Mouse (Mus musculus) embryonic facial prominence, embryonic 15.5 days (tissue): ENCODE measurements around the gene Mrpl51. TPM values are rescaled to one million over a fixed set of nuclear protein-coding genes. Genes with fewer than 3 reads are reported as not detected.

Source experiments
- ATAC-seq: fragments of 200-750 bp; cut with Nextera tagmentation; 2 replicates; pipeline ENCODE4 v1.8.0; 2017; ENCODE audit warnings: low read depth, moderate TSS enrichment; ENCODE audit not compliant: insufficient number of reproducible peaks, low FRiP score, low TSS enrichment
- H3K27ac ChIP-seq: fragments of 300-500 bp; sonication (generic); replicated peaks from 2 replicates; pipeline ENCODE4 v1.5.1; 2015; ENCODE audit warnings: mild to moderate bottlenecking, inconsistent platforms
- H3K27me3 ChIP-seq: fragments of 300-500 bp; sonication (generic); 2 replicates; pipeline ENCODE4 v1.6.1; 2015; ENCODE audit warnings: inconsistent platforms
- H3K36me3 ChIP-seq: fragments of 300-500 bp; sonication (generic); 2 replicates; pipeline ENCODE4 v1.6.1; 2015; ENCODE audit warnings: mild to moderate bottlenecking, inconsistent platforms
- H3K4me1 ChIP-seq: fragments of 300-500 bp; sonication (generic); 2 replicates; pipeline ENCODE4 v1.6.1; 2015; ENCODE audit warnings: inconsistent platforms
- H3K4me2 ChIP-seq: fragments of 300-500 bp; sonication (generic); replicated peaks from 2 replicates; pipeline ENCODE4 v1.6.1; 2015; ENCODE audit warnings: mild to moderate bottlenecking, inconsistent platforms
- H3K4me3 ChIP-seq: fragments of 300-500 bp; sonication (generic); replicated peaks from 2 replicates; pipeline ENCODE4 v1.5.1; 2015; ENCODE audit warnings: mild to moderate bottlenecking, inconsistent platforms
- H3K9ac ChIP-seq: fragments of 300-500 bp; sonication (generic); 2 replicates; pipeline ENCODE4 v1.6.1; 2015; ENCODE audit warnings: inconsistent platforms
- H3K9me3 ChIP-seq: fragments of 300-500 bp; sonication (generic); replicated peaks from 2 replicates; pipeline ENCODE4 v1.6.1; 2016; ENCODE audit warnings: inconsistent platforms
- WGBS: fragments of 180-500 bp; shearing (Covaris S2); methylation state at CpG from one replicate; pipeline ENCODE4 v1.1.7; 2015; 5-methylcytosine and 5-hydroxymethylcytosine counted together
- polyA plus RNA-seq: library from polyadenylated mRNA; unstranded; fragments of >200 nt; fragmentation: Nextera tagmentation; extraction: Ambion mirVana; gene quantifications from 2 replicates; pipeline ENCODE4 v1.2.1, GENCODE M21; 2015

Mrpl51 gene
- polyA plus RNA-seq, 1 experiment from 2014 or later: 198 TPM

DNA sequence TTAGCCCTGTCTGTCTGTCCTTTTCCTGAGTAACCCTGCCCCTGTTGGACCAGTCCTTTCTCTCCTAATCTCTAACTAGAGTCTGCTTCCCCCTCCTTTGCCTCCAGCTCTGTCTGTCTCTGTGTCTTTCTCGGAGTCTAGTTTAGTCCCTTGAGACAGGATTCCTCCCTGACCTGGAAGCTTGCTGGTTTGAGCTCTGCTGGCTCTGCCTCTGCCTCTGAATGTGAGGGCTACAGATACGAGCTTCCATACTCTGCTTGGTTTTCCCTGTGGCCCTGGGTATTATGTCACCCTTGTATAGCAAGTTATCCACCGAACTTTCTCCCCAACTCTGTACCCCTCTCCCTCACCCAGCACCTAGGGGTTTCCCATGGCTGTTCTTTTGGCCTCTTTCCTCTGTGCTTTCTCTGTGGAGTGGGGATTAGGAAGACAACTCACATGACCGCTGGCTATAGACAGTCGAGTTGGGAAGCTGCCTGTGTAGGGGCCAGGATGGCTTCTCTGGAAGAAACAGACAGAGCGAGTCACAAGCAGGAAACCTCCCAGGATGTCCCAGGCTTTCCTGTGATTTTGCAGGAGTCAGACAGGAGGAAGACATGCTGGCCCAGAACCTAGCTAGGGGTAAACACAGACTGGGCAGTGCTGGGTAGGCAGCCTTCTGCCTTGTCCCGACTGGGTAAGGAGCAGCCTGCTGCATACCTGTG, 42.4 kb downstream of the Mrpl51 start:
- Histone ChIP-seq H3K4me3 (no peak overlapping the region), H3K4me1 (peaks cover 26% of the 10 kb centered on the region), H3K27ac (no peak overlapping the region), H3K27me3 (no peaks in the 10 kb centered on the region), H3K4me2 (no peak overlapping the region), H3K9me3 (no peaks in the 10 kb centered on the region), H3K36me3 (no peaks in the 10 kb centered on the region), H3K9ac (no peak overlapping the region)
- 48% methylated on average over 7 of the region's 7 CpGs for WGBS
- ATAC-seq: no peak

DNA sequence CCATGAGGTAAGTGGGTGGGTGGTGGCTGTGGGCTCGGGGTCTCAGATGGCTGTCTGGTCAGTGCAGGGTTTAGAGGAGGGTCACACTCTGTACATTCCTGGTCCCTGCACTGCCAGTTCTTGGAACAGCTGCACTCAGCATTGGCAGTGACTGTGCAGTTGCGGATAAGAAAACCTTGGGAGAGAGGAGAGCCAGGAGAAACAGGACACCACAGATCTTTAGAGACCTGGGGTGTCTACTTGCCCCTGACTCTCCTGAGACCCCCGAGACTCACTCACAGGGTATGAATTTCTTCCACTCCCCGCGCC, 42.9 kb downstream of the Mrpl51 start:
- Histone ChIP-seq H3K9ac (no peak overlapping the region), H3K36me3 (no peaks in the 10 kb centered on the region), H3K9me3 (no peaks in the 10 kb centered on the region), H3K27me3 (no peaks in the 10 kb centered on the region), H3K4me2 (no peak overlapping the region), H3K27ac (no peak overlapping the region), H3K4me1 (peaks cover 26% of the 10 kb centered on the region), H3K4me3 (no peak overlapping the region)
- WGBS: 56% methylated on average over 5 of the region's 5 CpGs
- no peak for ATAC-seq

DNA sequence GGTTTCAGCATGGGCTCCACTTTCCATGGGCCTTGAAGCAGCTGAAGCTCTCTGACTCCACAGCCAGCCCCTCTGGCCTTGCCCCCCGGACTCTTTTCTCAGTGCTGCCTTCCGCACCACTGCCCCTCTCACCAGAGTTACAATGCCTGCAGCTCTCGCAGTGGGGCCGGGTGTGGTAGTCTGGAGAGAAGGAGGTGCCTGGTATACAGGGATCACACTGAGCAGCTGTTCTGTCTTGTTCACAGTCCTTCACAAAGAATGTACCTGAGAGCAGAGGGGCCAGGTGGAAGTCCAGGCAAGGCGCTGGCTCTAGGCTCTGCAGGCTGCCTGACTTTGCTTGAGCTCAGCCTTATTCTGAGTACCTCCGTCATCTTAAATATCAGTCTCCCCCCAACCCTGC, 44.7 kb downstream of the Mrpl51 start:
- Histone ChIP-seq H3K9me3 (no peaks in the 10 kb centered on the region), H3K36me3 (no peaks in the 10 kb centered on the region), H3K27me3 (no peaks in the 10 kb centered on the region), H3K27ac (no peak overlapping the region), H3K4me2 (no peak overlapping the region), H3K4me1 (peaks cover 18% of the 10 kb centered on the region), H3K9ac (no peak overlapping the region), H3K4me3 (no peak overlapping the region)
- WGBS: 71% methylated on average over 6 of the region's 6 CpGs
- no peak for ATAC-seq

DNA sequence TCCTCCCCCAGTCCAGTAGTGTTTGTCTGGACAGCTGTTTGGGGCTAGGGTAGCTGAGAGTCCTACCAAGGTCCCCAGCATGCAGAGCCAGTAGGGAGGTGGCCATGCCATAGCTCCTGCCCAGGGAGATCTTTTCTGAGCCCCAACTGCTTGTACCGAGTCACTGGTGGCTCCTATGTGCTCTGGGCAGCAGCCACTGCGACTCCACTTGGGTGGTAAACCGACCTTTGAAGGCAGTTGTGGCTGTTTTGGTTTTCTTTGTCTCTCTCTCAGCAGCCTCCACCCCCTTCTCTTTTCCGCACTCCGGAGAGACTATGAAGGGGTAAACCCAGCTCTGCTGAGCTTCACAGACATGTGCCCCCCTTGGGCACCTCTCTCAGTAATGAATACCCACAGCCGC, 45.2 kb downstream of the Mrpl51 start, which contains the start of gene Cd27:
Gene Cd27, minus strand, starts transcription at position 229 of the 400 bp plus-strand sequence.
- 32% methylated on average over 6 of the region's 6 CpGs for WGBS
- Histone ChIP-seq H3K27ac (no peak within 1 kb of the TSS), H3K4me1 (peaks cover 15% of the 10 kb centered on the region), H3K9ac (no peak within 1 kb of the TSS), H3K4me2 (no peak within 1 kb of the TSS), H3K9me3 (no peaks in the 10 kb centered on the region), H3K27me3 (no peaks in the 10 kb centered on the region), H3K4me3 (no peak within 1 kb of the TSS), H3K36me3 (no peaks in the 10 kb centered on the region)
- ATAC-seq: no peak

DNA sequence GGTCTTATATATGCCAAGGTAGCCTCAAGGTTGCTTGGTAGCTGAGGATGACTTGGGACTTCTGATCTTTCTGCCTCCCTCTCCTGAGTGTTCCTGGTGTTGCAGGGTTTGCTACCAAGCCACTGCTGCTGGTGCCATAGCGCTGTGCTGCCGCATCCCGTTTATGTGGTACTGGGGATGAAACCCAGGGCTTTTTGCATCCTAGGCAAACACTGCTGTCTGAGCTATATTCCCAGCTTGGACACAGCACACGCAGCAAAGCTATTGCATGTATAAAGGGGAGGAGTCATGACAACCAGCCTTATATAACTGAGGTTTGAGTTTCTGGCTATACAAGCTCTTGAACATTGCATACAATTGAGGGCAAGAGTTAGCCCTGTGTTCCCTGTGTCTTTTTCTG, 45.8 kb downstream of the Mrpl51 start:
- H3K4me1 ChIP-seq: peaks cover 9% of the 10 kb centered on the region
- no peaks in the 10 kb centered on the region for H3K9me3 ChIP-seq
- no peak overlapping the region for H3K4me2 ChIP-seq
- no peak overlapping the region for H3K27ac ChIP-seq
- ATAC-seq: no peak
- H3K27me3 ChIP-seq: no peaks in the 10 kb centered on the region
- no peak overlapping the region for H3K9ac ChIP-seq
- H3K36me3 ChIP-seq: no peaks in the 10 kb centered on the region
- 78% methylated on average over 4 of the region's 4 CpGs for WGBS
- no peak overlapping the region for H3K4me3 ChIP-seq

DNA sequence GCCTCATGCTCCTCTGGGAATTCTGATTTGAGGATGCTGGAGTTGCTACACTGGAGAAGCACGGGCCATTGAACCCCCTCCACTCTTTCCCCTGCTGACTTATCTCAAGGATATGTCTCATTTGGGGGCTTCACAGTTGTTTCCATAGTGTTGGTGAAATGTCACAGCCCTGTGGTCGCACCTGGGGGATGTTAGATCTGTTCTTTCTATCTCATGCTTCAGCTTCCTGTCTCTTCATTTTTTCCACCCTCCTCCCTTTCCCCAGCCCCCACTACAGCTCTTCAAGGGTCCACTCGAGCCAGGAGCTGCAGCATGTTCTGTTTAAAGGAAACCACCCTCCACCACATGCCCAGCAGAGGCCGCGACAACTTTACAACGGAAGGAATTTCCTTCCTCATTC, 46.8 kb downstream of the Mrpl51 start:
- Histone ChIP-seq H3K27ac (no peak overlapping the region), H3K9me3 (no peaks in the 10 kb centered on the region), H3K9ac (no peak overlapping the region), H3K4me3 (no peak overlapping the region), H3K27me3 (no peaks in the 10 kb centered on the region), H3K36me3 (no peaks in the 10 kb centered on the region), H3K4me1 (peaks cover 9% of the 10 kb centered on the region; the same call in 1 of the 2 replicates), H3K4me2 (no peak overlapping the region)
- WGBS: 53% methylated on average over 6 of the region's 6 CpGs
- no peak for ATAC-seq

DNA sequence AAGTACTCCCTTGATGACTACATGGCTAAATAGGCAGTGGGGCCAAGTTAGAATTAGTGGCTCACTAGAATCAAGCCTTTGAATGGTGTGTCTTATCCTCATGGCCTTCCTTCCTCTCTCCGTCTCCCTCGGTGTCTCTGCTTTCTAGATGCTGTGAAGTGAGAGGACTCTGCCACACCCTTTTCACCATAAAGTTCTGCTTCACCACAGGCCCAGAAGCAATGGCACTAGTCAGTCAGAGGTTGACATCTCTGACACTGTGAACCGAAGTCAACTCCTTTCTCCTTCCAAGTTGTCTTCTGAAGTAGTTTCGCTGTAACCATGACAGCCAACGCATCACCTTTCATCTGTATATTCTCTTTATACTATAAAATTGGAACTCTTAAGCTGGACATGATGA, 47.9 kb downstream of the Mrpl51 start:
- Histone ChIP-seq H3K27ac (no peak overlapping the region), H3K4me1 (0 out of 2 replicates have a peak, but pooled peaks cover under 1% of the 10 kb centered on the region), H3K27me3 (no peaks in the 10 kb centered on the region), H3K36me3 (no peaks in the 10 kb centered on the region), H3K4me3 (no peak overlapping the region), H3K9ac (no peak overlapping the region), H3K4me2 (no peak overlapping the region), H3K9me3 (no peaks in the 10 kb centered on the region)
- 87% methylated on average over 5 of the region's 5 CpGs for WGBS
- no peak for ATAC-seq

DNA sequence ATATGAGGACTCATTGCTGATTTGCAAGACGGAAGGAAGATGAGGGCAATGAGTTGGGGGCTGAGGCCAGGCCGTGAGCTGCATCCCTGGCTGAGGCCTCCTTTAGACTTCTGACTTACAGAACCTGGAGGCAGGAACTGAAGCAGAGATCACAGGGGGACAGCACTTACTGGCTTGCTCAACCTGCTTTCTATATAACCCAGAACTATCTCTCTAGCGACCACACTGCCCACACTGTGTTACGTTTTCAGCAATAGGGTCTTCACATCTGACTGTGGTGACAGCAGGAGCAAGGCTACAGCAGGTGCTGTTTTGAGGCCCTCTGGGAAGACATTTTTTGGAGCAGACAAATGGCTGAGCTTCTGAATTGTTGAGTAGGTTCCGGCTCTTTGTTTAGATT, 49.0 kb downstream of the Mrpl51 start:
- no peak for ATAC-seq
- H3K36me3 ChIP-seq: no peaks in the 10 kb centered on the region
- H3K9ac ChIP-seq: no peak overlapping the region

DNA sequence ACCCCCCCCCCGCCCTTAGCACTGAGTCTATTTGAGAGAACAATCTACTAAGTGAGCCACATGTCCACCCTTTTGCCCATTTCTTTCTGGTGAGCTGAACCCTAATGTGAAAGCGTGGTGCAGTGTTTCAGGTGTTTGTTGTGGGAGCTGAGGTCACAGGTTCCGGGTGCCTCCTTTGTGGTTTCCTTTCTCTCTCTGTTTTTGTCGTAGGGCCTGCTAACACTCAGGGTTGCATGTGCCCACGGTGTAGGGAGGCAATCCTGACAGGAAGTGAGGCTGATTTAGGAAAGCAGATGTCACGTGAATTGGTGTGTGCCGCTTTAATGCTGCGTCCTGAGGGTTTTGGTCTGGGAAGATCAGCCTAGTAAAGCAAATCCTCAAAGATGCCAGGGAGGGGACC, 50.0 kb downstream of the Mrpl51 start:
- Histone ChIP-seq H3K9ac (no peak overlapping the region), H3K36me3 (no peaks in the 10 kb centered on the region), H3K4me3 (no peak overlapping the region), H3K9me3 (no peaks in the 10 kb centered on the region), H3K4me2 (no peak overlapping the region), H3K27me3 (no peaks in the 10 kb centered on the region), H3K27ac (no peak overlapping the region), H3K4me1 (no peaks in the 10 kb centered on the region)
- WGBS: 75% methylated on average over 8 of the region's 8 CpGs
- no peak for ATAC-seq

More for the DNA sequence above, 49.0 kb downstream of the Mrpl51 start:
- no peaks in the 10 kb centered on the region for H3K27me3 ChIP-seq
- H3K9me3 ChIP-seq: no peaks in the 10 kb centered on the region
- no peak overlapping the region for H3K4me3 ChIP-seq
- no peaks in the 10 kb centered on the region for H3K4me1 ChIP-seq
- H3K27ac ChIP-seq: no peak overlapping the region
- 83% methylated on average over 5 of the region's 5 CpGs for WGBS
- no peak overlapping the region for H3K4me2 ChIP-seq

DNA sequence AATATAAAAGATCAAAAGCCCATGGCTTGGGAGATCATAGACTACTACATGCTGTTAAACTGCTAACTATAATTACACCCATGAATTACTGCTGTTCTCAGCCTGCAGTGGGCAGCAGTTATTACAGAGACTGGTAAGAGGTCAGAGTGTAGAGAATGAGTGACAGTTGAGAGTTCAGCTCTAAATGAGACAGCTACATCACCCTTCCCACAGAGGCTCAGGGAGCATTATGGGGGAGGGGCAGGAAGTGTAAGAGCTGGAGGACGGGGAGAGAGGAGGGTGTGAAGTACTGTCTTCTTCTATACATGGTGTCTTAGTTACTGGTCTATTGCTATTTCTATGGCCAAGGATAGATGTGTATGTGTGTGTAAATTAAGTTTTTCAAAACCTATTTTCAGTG, 53.0 kb downstream of the Mrpl51 start:
- Histone ChIP-seq H3K9ac (no peak overlapping the region), H3K4me1 (no peaks in the 10 kb centered on the region), H3K4me2 (no peak overlapping the region), H3K4me3 (no peak overlapping the region), H3K27ac (no peak overlapping the region), H3K27me3 (no peaks in the 10 kb centered on the region), H3K36me3 (no peaks in the 10 kb centered on the region), H3K9me3 (no peaks in the 10 kb centered on the region)
- no peak for ATAC-seq
- 11% methylated on average over 1 of the region's 1 CpGs for WGBS
